Mouse (Mus musculus): ENCODE results near the gene Rpl27. TPM values are rescaled to one million over a fixed set of nuclear protein-coding genes. Genes with fewer than 3 reads are reported as not detected.
A peak's percentile ranks its signal among the peaks of the same experiment; 100 is the strongest.

Gene Rpl27
- total RNA-seq, 2 experiments from 2014 or later: 31.6 to 32.9 TPM

DNA sequence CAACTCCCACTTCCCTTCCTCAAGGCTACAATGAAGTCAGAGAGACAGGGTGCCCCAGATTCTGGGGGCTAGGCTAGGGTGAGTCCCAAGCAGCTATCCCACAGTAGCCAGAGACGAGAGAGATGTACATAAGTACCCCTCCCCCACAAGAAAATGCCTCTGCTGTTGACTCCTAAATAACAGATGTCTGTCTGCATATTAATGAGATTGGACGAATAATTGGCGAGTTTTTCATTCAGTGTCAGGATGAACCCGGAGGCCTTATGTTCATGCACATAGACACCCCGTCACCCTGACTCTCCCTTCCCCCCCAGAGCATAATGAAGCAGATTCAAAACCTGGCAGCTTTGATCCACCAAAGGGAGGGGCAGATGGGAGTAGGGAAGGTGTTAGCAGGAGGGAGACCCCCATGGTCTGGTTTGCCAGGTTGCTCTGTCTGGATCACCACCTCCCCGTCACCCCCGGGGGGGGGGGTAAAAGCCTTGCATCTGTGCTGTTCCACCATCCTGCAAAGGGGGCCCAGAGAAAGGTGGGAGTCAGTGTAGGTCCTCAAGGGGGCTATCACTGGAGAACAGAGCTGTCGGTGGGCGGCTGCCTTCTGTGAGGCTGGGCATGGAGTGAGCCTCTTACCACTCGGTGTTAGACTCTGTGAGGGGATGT lies 35.6 kb downstream of the Rpl27 start:
- peak overlapping the region; percentile 69; the same call in 1 of the 2 replicates for H3K27ac ChIP-seq
- DNase-seq (ENCODE audit: low spot score in 2 of 2): no peak

DNA sequence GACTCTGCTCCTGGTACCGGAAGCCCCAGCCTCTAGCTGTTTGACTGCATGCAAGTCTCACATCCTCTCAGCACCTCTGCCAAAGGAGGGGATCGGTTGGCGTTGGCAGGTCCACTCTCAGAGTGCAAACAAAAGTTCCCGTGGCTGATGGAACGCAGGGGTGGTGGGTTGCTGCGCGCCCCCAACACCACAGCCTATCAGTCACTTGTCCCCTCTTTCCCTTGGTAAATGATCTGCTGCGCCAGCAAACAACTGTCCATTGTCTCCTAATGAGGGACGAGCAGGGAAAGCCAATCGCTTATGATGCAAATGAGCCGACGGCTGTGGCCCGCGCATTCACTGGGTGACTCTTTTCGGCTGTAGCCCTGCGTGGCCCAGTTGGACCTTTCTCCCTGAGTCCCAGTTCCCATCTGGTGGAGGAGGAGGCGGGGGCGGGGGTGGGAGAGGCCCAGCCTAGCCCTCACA lies 37.1 kb downstream of the Rpl27 start:
- peak in 1 of 2 experiments; percentile 65 for DNase-seq (ENCODE audit: low spot score in 2 of 2)
- no peak for TF ChIP-seq CTCF (conservative IDR thresholded peaks at IDR 0.05)
- Histone ChIP-seq H3K27ac (peak overlapping the region; percentile 69), H3K4me3 (peak overlapping the region; percentile 21; the same call in 1 of the 2 replicates)

More for the DNA sequence above, 35.6 kb downstream of the Rpl27 start:
- H3K4me3 ChIP-seq: no peak overlapping the region
- TF ChIP-seq CTCF (conservative IDR thresholded peaks at IDR 0.05): no peak

DNA sequence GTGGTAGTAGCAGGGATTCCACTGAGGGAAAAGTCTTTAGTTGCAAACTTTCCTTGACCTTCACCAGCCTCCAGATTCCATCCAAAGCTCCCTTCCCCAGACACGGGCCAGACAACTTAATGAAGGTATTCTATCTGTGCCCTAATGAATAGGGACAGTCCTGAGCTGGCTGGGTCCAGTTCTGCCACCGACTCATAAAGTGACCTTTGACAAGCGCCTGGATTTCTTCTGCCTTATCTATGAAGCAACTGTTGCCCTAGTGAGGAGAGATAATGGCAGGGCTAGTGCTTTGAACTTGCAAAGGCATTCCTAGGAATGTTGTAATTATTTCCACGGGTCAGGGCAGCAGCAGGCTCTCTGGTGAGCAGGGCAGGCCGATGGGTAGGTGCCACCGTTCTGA lies 38.8 kb downstream of the Rpl27 start:
- no peak for TF ChIP-seq CTCF (conservative IDR thresholded peaks at IDR 0.05)
- no peak overlapping the region for H3K27ac ChIP-seq
- H3K4me3 ChIP-seq: no peak overlapping the region
- DNase-seq (ENCODE audit: low spot score in 2 of 2): no peak

- no peak for DNase-seq (ENCODE audit: low spot score in 2 of 2)
- no peak for TF ChIP-seq CTCF (conservative IDR thresholded peaks at IDR 0.05)
- H3K27ac ChIP-seq: no peak overlapping the region
- H3K4me3 ChIP-seq: no peak overlapping the region
Measured at GRCm38 (mm10) chr11:101483804-101484203, 41.7 kb downstream of the Rpl27 start.

DNA sequence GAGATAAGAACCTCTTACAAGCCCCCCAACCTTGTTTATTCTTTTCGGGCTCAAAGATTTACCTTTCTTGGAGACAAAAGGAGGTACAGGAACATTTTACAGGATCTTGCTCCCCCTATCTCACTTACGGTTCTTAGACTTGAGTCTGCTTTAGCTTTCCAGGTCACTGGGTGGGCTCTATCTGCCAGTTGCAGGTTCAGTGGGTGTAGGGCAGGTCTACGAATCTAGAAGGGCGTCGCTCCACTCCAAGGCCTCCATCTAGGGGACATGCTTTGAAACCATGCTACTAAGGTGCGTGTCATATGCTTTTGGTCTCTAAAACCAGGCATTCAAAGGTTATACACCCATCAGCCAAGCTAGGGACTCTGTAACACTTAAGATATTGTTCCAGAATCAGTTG lies 42.1 kb downstream of the Rpl27 start:
- H3K27ac ChIP-seq: no peak overlapping the region
- H3K4me3 ChIP-seq: no peak overlapping the region
- TF ChIP-seq CTCF (conservative IDR thresholded peaks at IDR 0.05): no peak
- no peak for DNase-seq (ENCODE audit: low spot score in 2 of 2)

DNA sequence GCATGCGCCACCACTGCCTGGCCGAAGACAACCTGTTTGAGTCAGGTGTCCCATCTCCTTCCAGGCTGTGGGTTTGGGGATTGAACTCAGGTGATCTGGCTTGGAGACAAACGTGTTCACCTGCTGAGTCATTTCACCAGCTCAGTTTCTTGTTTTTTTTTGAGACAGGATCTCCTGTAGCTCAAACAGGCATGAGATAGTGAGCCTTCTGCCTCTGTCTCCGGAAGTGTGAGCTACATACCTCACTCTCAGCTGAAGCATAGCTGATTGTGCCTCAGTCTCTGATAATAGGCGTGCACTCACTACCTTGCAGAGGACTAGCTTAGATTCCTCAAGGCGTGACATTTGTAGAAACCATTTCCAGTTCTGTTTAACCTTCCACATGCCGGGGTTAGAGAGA lies 42.7 kb downstream of the Rpl27 start:
- no peak for TF ChIP-seq CTCF (conservative IDR thresholded peaks at IDR 0.05)
- no peak overlapping the region for H3K27ac ChIP-seq
- no peak overlapping the region for H3K4me3 ChIP-seq
- no peak for DNase-seq (ENCODE audit: low spot score in 2 of 2)

- no peak for TF ChIP-seq CTCF (conservative IDR thresholded peaks at IDR 0.05)
- Histone ChIP-seq H3K27ac (no peak overlapping the region), H3K4me3 (no peak overlapping the region)
- DNase-seq (ENCODE audit: low spot score in 2 of 2): no peak
Measured at GRCm38 (mm10) chr11:101485509-101486028, 43.5 kb downstream of the Rpl27 start.

DNA sequence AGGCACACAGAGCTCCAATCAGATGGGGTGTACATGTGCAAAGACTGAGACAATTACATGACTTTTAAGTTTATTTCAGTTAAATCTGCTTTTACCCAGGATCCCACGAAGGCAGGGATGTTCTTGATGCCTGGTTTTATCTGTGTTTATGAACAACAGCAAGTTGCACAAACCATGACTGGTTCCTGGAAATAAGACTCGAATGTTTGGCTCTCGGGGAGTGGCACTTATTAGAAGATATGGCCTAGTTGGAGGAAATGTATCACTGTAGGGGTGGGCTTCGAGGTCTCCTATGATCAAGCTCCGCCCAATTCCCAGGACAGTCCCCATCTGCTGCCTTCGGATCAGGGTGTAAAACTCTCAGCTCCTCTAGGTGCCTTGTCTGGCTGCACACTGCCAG lies 44.0 kb downstream of the Rpl27 start:
- DNase-seq (ENCODE audit: low spot score in 2 of 2): no peak
- TF ChIP-seq CTCF (conservative IDR thresholded peaks at IDR 0.05): no peak
- H3K4me3 ChIP-seq: no peak overlapping the region
- no peak overlapping the region for H3K27ac ChIP-seq

Small RNA genes within 50 kb of the gene (microRNA-seq; reads per million reads assigned to microRNA genes)
- gene Mir6929: 0.37 to 0.64 reads per million in 2 experiments

Other genes with a start within 250 kb of the Rpl27 start
- gene Ezh1, start 215.8 kb upstream of the Rpl27 start, total RNA-seq (2021): 10 to 100 TPM; 73.6 to 81.8 TPM
- 10 to 100 TPM; 62.2 to 68.0 TPM for gene Ramp2, start 196.3 kb upstream of the Rpl27 start, total RNA-seq (2021)
- 10 to 100 TPM; 68.8 to 69.4 TPM for gene Vps25, start 188.6 kb upstream of the Rpl27 start, total RNA-seq (2021)
- 10 to 100 TPM; 11.3 to 11.4 TPM for gene Wnk4, start 181.7 kb upstream of the Rpl27 start, total RNA-seq (2021)
- under 1 TPM; 0.29 to 0.56 TPM for gene Cntd1, start 163.3 kb upstream of the Rpl27 start, total RNA-seq (2021)
- 100 to 1,000 TPM in 1 of 2 experiments, 10 to 100 TPM in 1; 95.5 to 108 TPM for gene Coa3, start 163.2 kb upstream of the Rpl27 start, total RNA-seq (2021)
- gene Becn1, start 140.0 kb upstream of the Rpl27 start, total RNA-seq (2021): 100 to 1,000 TPM; 219 to 223 TPM
- 100 to 1,000 TPM; 121 TPM for gene Psme3, start 126.1 kb upstream of the Rpl27 start, total RNA-seq (2021)
- gene Aoc2, start 117.2 kb upstream of the Rpl27 start, total RNA-seq (2021): 1 to 10 TPM; 6.8 to 7.5 TPM
- under 1 TPM; 0.64 to 0.74 TPM for gene Aoc3, start 111.7 kb upstream of the Rpl27 start, total RNA-seq (2021)
- not detected for gene G6pc, start 74.7 kb upstream of the Rpl27 start, total RNA-seq (2021)
- gene Aarsd1, start 24.7 kb upstream of the Rpl27 start, total RNA-seq (2021): 10 to 100 TPM; 47.2 to 51.2 TPM
- 1 to 10 TPM; 6.7 to 7.4 TPM for gene Gm27029, start 17.5 kb upstream of the Rpl27 start, total RNA-seq (2021)
- gene Rundc1, start 17.2 kb upstream of the Rpl27 start, total RNA-seq (2021): 10 to 100 TPM; 31.9 to 33.5 TPM
- gene Ptges3l, start 17.0 kb upstream of the Rpl27 start, total RNA-seq (2021): 1 to 10 TPM in 1 of 2 experiments, under 1 TPM in 1; 0.71 to 2.0 TPM
- 1 to 10 TPM; 2.4 to 3.5 TPM for gene Ifi35, start 6.1 kb downstream of the Rpl27 start, total RNA-seq (2021)
- 100 to 1,000 TPM; 113 to 122 TPM for gene Rnd2, start 22.7 kb downstream of the Rpl27 start, total RNA-seq (2021)
- gene Vat1, start 23.9 kb downstream of the Rpl27 start, total RNA-seq (2021): 10 to 100 TPM; 25.3 to 27.7 TPM
- gene Brca1, start 109.7 kb downstream of the Rpl27 start, total RNA-seq (2021): 1 to 10 TPM; 1.3 TPM
- gene Nbr1, start 109.9 kb downstream of the Rpl27 start, total RNA-seq (2021): 100 to 1,000 TPM; 199 to 221 TPM
- gene Tmem106a, start 139.9 kb downstream of the Rpl27 start, total RNA-seq (2021): 1 to 10 TPM; 2.4 to 4.2 TPM
- gene Gm11634, start 157.0 kb downstream of the Rpl27 start, total RNA-seq (2021): not detected
- gene Rdm1, start 184.9 kb downstream of the Rpl27 start, total RNA-seq (2021): 1 to 10 TPM; 8.4 to 10.0 TPM
- gene Arl4d, start 223.2 kb downstream of the Rpl27 start, total RNA-seq (2021): 10 to 100 TPM; 10.6 to 16.0 TPM

All from layer of hippocampus, adult 2 months (tissue).